Mouse (Mus musculus) C2C12 (cell line): ENCODE measurements at regions not wholly inside any gene's neighbourhood (a gene's known extent, or its start where the extent isn't known, plus 50 kb on each side); places are given as distances from the start of the nearest gene placed in this dataset.

ENCODE experiments used
- CTCF ChIP-seq: IDR thresholded peaks from one replicate; pipeline ENCODE4 v1.5.1; 2011; ENCODE audit not compliant: control insufficient read depth, insufficient read depth, insufficient read length
- MAX ChIP-seq: IDR thresholded peaks from one replicate; pipeline ENCODE4 v1.6.1; 2011; ENCODE audit warnings: mild to moderate bottlenecking, control low read depth

DNA sequence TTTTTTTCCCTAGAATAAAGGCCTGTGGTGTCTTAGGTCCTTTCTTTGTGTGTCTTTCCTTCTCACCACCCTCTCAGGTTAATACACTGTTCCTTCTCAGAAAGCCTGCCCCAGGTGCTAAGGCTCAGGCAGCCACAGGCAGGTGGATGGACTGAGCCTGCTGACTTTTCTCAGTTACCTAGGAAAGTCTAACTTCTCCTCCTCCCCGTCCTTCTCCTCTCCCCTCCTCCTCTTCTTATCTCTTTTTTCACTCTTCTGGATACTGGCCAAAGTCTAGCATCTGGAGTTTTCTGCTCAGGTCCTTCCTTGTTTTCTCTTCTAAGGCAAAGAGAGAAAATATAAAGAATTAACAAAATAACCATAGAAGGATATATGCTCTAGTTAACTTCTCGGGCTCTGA, 260.5 kb downstream of the Dad1 start:
- no peak for TF ChIP-seq CTCF
- TF ChIP-seq MAX, result no peak
